Mouse (Mus musculus) midbrain, embryonic 14.5 days (tissue): ENCODE data around the gene Glis1. TPM values are rescaled to one million over a fixed set of nuclear protein-coding genes. Genes with fewer than 3 reads are reported as not detected.

Experiments used
- microRNA-seq: library from miRNA; unstranded; fragments of <30 nt; microRNA quantifications from one replicate; pipeline ENCODE4, GENCODE M21; 2016
- polyA plus RNA-seq: library from polyadenylated mRNA; unstranded; fragments of >200 nt; fragmentation: Nextera tagmentation; extraction: Ambion mirVana; gene quantifications from 2 replicates; pipeline ENCODE4 v1.2.1, GENCODE M21; 2014

Glis1 gene
- polyA plus RNA-seq, 1 experiment from 2014 or later = 1.6 TPM

Small RNAs within 50 kb of the gene (microRNA-seq; reads per million reads assigned to microRNA genes)
- gene Gm24804 = not detected

Other genes with a start within 250 kb of the Glis1 start
- gene Ldlrad1, start 225.4 kb upstream of the Glis1 start, polyA plus RNA-seq = not detected in 2 replicates
- gene Lrrc42, start 181.1 kb upstream of the Glis1 start, polyA plus RNA-seq = 47.5 and 50.7 TPM in 2 replicates
- 38.2 and 45.7 TPM in 2 replicates for gene Hspb11, start 181.0 kb upstream of the Glis1 start, polyA plus RNA-seq
- not detected in 2 replicates for gene Dio1, start 127.4 kb upstream of the Glis1 start, polyA plus RNA-seq
- 55.2 and 61.9 TPM in 2 replicates for gene Yipf1, start 120.2 kb upstream of the Glis1 start, polyA plus RNA-seq
- 16.5 and 23.2 TPM in 2 replicates for gene Ndc1, start 66.8 kb upstream of the Glis1 start, polyA plus RNA-seq
- gene Dmrtb1, start 249.6 kb downstream of the Glis1 start, polyA plus RNA-seq = 35.7 and 55.3 TPM in 2 replicates